Mouse (Mus musculus) heart, embryonic 16.5 days (tissue): Measurements from ENCODE around the gene Jund. TPM values are rescaled to one million over a fixed set of nuclear protein-coding genes. Genes with fewer than 3 reads are reported as not detected.

Source experiments
- ATAC-seq: fragments of 200-750 bp; cut with Nextera tagmentation; replicated peaks from 2 replicates; pipeline ENCODE4 v1.8.0; 2017; ENCODE audit warnings: moderate number of reproducible peaks; ENCODE audit not compliant: insufficient read depth, low FRiP score; ENCODE audit errors: extremely low read depth
- H3K27ac ChIP-seq: fragments of 300-500 bp; sonication (generic); 2 replicates; pipeline ENCODE4 v1.5.1; 2014; ENCODE audit warnings: mild to moderate bottlenecking, low read length, control low read depth, moderate library complexity
- H3K27me3 ChIP-seq: fragments of 300-500 bp; sonication (generic); 2 replicates; pipeline ENCODE4 v1.6.1; 2014; ENCODE audit warnings: low read length, mixed read lengths; ENCODE audit not compliant: control insufficient read depth, insufficient read depth
- H3K36me3 ChIP-seq: fragments of 300-500 bp; sonication (generic); 2 replicates; pipeline ENCODE4 v1.6.1; 2014; ENCODE audit not compliant: control insufficient read depth, insufficient read depth
- H3K4me1 ChIP-seq: fragments of 300-500 bp; sonication (generic); 2 replicates; pipeline ENCODE4 v1.6.1; 2014; ENCODE audit warnings: low read length, mixed read lengths; ENCODE audit not compliant: control insufficient read depth, insufficient read depth
- H3K4me2 ChIP-seq: fragments of 300-500 bp; sonication (generic); 2 replicates; pipeline ENCODE4 v1.6.1; 2014; ENCODE audit warnings: low read depth, mild to moderate bottlenecking, control low read depth, low read length
- H3K4me3 ChIP-seq: fragments of 300-500 bp; sonication (generic); 2 replicates; pipeline ENCODE4 v1.5.1; 2014; ENCODE audit warnings: mild to moderate bottlenecking, control low read depth, low read length
- H3K9ac ChIP-seq: fragments of 300-500 bp; sonication (generic); 2 replicates; pipeline ENCODE4 v1.6.1; 2014; ENCODE audit warnings: low read length, control low read depth
- H3K9me3 ChIP-seq: fragments of 300-500 bp; sonication (generic); replicated peaks from 2 replicates; pipeline ENCODE4 v1.6.1; 2016; ENCODE audit warnings: low read length; ENCODE audit not compliant: control insufficient read depth
- WGBS: fragments of 180-500 bp; shearing (Covaris S2); extraction: QIAGEN DNeasy Blood & Tissue Kit; methylation state at CpG from one replicate; pipeline ENCODE4 v1.1.7; 2014; 5-methylcytosine and 5-hydroxymethylcytosine counted together
- polyA plus RNA-seq: library from polyadenylated mRNA; unstranded; fragments of >200 nt; fragmentation: Nextera tagmentation; extraction: Ambion mirVana; gene quantifications from 2 replicates; pipeline ENCODE4 v1.2.1, GENCODE M21; 2015

Jund gene
- 58.7 and 59.3 TPM in 2 replicates for polyA plus RNA-seq

DNA sequence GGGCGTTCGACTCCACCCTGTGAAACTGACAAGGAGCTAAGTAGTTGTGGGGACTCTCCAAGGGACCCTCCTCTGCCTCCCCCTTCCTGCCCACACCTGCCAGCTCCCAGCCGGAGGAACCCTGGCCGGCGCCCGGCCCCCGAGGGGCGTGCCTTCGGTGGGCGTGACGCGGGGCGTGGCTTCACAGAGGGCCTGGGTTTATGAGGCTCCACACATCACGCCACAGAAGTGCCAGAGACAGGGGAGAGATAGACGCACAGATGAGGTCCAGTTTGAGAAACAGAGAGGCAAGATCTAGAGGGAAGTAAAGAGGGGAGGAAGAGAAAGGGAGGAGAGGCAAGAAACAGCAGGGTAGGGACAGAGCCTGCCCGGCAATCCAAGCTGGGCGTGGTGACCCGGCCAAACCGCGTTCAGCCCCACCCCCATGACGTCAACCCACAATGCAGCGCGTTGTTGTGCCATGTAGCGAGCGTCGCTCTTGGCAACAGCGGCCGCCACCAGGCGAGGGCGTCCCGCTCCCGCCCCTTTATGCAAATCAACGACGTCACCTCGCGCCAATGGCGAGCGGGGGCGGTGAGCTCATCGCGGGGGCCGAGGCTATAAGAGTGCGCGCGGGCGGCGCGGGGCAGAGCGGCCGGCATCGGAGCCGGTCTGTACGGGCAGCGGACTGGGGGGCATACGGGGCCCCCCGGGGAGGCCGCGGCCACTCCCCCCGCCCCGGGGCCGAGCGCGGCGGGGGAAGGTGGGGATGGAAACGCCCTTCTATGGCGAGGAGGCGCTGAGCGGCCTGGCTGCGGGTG is at the start of gene Jund:
Gene Jund, plus strand, starts transcription at position 640 of the 800 bp plus-strand sequence.
- peak; percentile 87 for ATAC-seq
- H3K4me2 ChIP-seq = peak within 1 kb of the TSS; percentile 73

DNA sequence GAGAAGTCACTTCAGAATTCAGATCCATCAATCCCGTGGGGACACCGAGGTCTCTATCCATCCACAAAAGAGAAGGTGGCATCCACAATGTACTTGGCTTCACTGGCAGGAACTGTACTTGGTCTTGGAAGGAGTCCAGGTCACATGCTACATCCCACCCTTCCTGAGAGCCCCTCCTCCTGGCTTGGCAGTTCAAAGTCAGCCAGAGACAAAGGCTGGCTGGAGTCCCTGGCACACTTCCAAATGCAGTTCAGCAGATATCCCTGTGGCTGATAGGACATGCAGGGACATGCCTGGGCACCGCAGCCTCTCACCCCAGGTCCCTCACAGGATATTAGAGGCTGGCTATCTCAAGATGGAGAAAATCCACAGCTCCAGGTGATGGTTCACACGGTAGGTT is 49.4 kb upstream of the Jund start:
- peaks cover 25% of the 10 kb centered on the region for H3K36me3 ChIP-seq
- H3K9ac ChIP-seq = no peak overlapping the region; the same call in 1 of the 2 replicates
- peak; percentile 87 for ATAC-seq
- H3K4me3 ChIP-seq = no peak overlapping the region
- WGBS = 24% methylated on average over 4 of the region's 4 CpGs
- H3K4me1 ChIP-seq = peaks cover 47% of the 10 kb centered on the region
- H3K27me3 ChIP-seq = no peaks in the 10 kb centered on the region
- 0 out of 2 replicates have a peak overlapping the region, but pooled peaks have one; percentile 5 for H3K4me2 ChIP-seq
- peak overlapping the region; percentile 89 for H3K27ac ChIP-seq
- no peaks in the 10 kb centered on the region for H3K9me3 ChIP-seq

More for the DNA sequence above, at the start of gene Jund:
- no peaks in the 10 kb centered on the region for H3K27me3 ChIP-seq
- WGBS = under 1% methylated on average over 69 of the region's 69 CpGs
- H3K4me1 ChIP-seq = peaks cover 48% of the 10 kb centered on the region
- H3K9ac ChIP-seq = peak within 1 kb of the TSS; percentile 99
- H3K4me3 ChIP-seq = peak within 1 kb of the TSS; percentile 88
- H3K9me3 ChIP-seq = no peaks in the 10 kb centered on the region
- 0 out of 2 replicates have a peak, but pooled peaks cover 2% of the 10 kb centered on the region for H3K36me3 ChIP-seq
- H3K27ac ChIP-seq = peak within 1 kb of the TSS; percentile 99

DNA sequence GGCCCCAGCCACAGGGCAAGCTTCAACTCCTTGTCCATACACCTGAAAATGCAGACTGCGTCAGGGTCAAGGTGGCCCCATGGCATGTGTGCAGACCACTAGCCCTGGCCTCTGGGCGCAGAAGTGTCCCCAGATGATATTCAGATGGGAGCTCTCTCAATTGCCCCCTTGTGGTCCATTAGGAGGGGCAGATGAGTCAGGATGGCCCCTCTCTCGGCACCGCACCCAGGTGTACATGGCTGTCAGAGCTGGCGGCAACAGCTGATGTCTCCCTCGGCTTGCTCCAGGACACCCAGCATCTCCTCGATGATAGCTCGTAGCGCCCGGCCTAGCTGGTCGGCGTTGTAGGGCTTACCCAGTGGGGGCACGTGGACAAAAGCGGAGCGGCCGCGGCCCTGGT is 48.4 kb upstream of the Jund start:
- H3K27ac ChIP-seq = no peak overlapping the region
- no peak overlapping the region for H3K4me3 ChIP-seq
- no peak overlapping the region for H3K9ac ChIP-seq
- H3K9me3 ChIP-seq = no peaks in the 10 kb centered on the region
- H3K27me3 ChIP-seq = no peaks in the 10 kb centered on the region
- ATAC-seq = no peak
- H3K36me3 ChIP-seq = peaks cover 30% of the 10 kb centered on the region
- H3K4me1 ChIP-seq = peaks cover 45% of the 10 kb centered on the region
- 91% methylated on average over 17 of the region's 17 CpGs for WGBS
- H3K4me2 ChIP-seq = no peak overlapping the region

DNA sequence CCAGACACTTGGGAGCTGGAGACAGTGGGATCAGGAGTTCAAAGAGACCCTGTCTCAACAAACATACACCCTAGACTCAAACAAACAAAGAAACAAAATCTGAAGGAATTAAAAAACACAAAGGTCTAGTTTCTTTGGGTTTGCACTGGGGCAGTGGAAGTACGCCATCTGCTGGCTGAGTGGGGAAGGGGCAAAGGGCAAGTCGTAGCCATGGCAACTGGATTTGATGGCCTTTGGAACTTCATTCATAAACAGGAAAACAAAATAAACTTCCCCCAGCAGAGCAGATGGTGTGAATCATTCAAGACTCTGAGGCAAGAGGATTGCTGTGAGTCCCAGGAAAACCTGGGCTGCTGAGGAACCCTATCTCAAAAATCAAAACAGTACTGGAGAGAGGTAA is 45.5 kb upstream of the Jund start:
- Histone ChIP-seq H3K27me3 (no peaks in the 10 kb centered on the region), H3K4me2 (no peak overlapping the region), H3K4me3 (no peak overlapping the region), H3K9me3 (no peaks in the 10 kb centered on the region), H3K27ac (no peak overlapping the region), H3K36me3 (peaks cover 42% of the 10 kb centered on the region), H3K4me1 (peaks cover 28% of the 10 kb centered on the region), H3K9ac (no peak overlapping the region)
- WGBS = 72% methylated on average over 2 of the region's 2 CpGs
- ATAC-seq = no peak

DNA sequence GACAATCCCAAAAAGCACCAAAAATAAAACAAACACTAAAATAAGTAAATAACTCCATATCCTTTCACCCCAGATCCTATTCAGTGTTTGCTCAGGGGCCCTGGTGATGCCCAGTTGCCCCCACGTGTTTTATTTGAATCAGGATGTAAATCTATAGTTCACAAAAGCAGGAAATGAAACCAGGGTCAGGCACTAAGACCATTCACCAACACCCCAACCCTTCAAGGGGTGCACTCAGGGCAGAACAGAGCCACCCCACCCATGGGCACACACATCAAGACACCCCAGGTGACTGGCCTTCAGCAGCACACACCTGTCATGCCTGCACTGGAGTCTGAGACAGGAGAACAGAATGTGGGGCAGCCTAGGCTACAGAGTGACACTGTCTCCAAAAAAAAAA is 44.6 kb upstream of the Jund start:
- 69% methylated on average over 1 of the region's 1 CpGs for WGBS
- no peaks in the 10 kb centered on the region for H3K9me3 ChIP-seq
- no peak overlapping the region for H3K4me3 ChIP-seq
- no peak for ATAC-seq
- H3K36me3 ChIP-seq = peaks cover 42% of the 10 kb centered on the region
- H3K4me2 ChIP-seq = no peak overlapping the region
- peaks cover 27% of the 10 kb centered on the region for H3K4me1 ChIP-seq
- H3K27ac ChIP-seq = no peak overlapping the region
- no peaks in the 10 kb centered on the region for H3K27me3 ChIP-seq
- H3K9ac ChIP-seq = no peak overlapping the region

DNA sequence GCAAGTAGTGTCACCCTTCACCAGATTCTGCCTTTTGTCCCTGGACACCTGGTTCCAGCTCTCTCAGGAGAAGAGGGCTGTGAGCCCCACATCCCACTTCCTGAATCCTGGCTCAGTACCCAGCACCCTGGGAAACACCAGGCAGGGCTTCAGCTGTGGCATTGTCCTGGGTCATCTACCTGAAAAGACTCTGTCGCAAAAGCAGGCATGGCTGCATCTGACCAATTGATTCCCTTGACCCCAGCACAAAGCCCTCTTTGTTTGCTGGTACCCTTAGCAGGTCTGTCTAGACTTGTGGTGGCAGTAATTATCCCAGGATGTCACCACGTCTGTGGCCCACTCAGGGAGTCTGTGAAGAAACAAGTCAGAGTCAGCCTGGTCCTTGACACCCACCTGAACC is 43.3 kb upstream of the Jund start:
- Histone ChIP-seq H3K4me2 (no peak overlapping the region), H3K9me3 (no peaks in the 10 kb centered on the region), H3K4me1 (peaks cover 20% of the 10 kb centered on the region), H3K4me3 (no peak overlapping the region), H3K36me3 (peaks cover 36% of the 10 kb centered on the region), H3K9ac (no peak overlapping the region), H3K27me3 (no peaks in the 10 kb centered on the region), H3K27ac (no peak overlapping the region)
- no peak for ATAC-seq
- WGBS = 66% methylated on average over 2 of the region's 2 CpGs

DNA sequence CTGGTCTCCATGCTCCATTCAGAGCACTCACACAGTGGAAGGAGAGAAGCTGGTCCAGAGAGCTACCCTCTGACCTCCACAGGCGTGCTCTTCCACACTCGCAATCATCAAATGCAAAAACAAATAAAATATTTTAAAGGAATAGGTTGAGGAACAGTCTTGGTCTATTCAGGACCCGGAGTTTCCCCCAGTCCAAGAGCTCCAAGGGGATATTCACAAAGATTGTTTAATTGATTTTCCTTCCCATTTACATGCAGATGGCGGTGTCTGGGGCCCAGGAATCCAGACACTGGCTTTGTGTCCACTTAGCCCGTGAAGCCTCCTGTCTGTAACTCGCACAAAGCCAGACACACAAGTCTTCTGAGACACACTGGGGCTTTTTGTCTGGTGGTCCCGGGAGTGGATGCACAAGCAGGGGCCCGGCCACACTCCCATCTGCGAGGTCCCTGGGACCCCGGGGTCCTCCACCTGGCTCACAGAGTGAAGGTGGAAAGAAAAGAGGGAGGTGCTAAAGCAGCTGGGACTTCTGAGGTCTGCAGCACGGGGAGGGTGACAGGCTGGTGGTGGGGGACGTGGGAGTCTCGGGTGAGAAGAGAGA is 42.5 kb upstream of the Jund start:
- Histone ChIP-seq H3K9ac (no peak overlapping the region), H3K36me3 (peaks cover 28% of the 10 kb centered on the region), H3K27me3 (no peaks in the 10 kb centered on the region), H3K4me2 (no peak overlapping the region), H3K4me3 (no peak overlapping the region), H3K9me3 (no peaks in the 10 kb centered on the region), H3K27ac (no peak overlapping the region), H3K4me1 (peaks cover 22% of the 10 kb centered on the region)
- ATAC-seq = no peak
- 83% methylated on average over 13 of the region's 13 CpGs for WGBS

DNA sequence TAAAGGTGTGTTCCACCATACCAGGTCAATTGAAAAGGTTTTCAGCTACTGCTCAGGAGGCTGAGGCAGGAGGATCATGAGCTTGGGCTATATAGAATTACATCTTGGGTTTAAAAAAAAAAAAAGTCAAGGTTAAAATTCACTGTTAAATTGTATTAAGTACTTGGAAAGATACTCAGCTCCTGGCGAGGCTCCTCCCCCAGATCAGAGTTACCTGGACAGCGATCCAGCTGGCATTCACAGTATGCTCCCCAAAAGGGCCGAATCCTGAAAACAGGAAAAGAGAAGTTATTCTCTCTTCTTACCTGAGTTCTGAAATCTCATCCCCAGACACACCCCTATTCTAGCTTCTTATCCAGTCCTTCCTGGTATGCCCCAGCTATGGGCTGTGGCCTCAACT is 41.5 kb upstream of the Jund start:
- ATAC-seq = no peak
- Histone ChIP-seq H3K27ac (no peak overlapping the region), H3K27me3 (no peaks in the 10 kb centered on the region), H3K9me3 (no peaks in the 10 kb centered on the region), H3K4me3 (no peak overlapping the region), H3K4me2 (no peak overlapping the region), H3K9ac (no peak overlapping the region; the same call in 1 of the 2 replicates), H3K4me1 (peaks cover 22% of the 10 kb centered on the region), H3K36me3 (peaks cover 18% of the 10 kb centered on the region)
- 96% methylated on average over 3 of the region's 3 CpGs for WGBS

DNA sequence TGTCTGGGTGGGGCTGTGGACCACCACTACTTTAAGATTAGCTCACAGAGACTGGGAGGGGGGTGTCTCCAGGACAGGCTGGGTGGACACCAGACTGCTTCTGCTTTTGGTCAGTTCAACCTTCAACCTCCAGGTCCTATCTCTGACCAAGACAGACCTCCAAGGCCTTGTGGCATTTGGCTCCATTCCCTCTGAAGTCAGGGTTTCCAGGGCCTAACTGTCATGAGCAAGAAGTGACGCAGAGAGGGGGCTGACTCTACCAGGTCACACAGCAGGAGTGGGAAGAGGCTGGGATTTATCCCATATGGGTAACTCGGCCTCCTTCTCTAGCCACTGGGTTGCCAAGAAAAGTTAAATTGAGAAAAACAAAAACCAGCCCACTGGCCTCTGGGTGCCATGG is 41.0 kb upstream of the Jund start:
- H3K4me2 ChIP-seq = peak overlapping the region; percentile 84; the same call in 1 of the 2 replicates
- H3K27ac ChIP-seq = no peak overlapping the region
- 81% methylated on average over 2 of the region's 2 CpGs for WGBS

More for the DNA sequence above, 41.0 kb upstream of the Jund start:
- no peaks in the 10 kb centered on the region for H3K27me3 ChIP-seq
- ATAC-seq = no peak
- no peak overlapping the region for H3K4me3 ChIP-seq
- peaks cover 17% of the 10 kb centered on the region for H3K36me3 ChIP-seq
- H3K4me1 ChIP-seq = peaks cover 22% of the 10 kb centered on the region
- H3K9ac ChIP-seq = peak overlapping the region; percentile 94
- H3K9me3 ChIP-seq = no peaks in the 10 kb centered on the region
